In the genomic region with DNA sequence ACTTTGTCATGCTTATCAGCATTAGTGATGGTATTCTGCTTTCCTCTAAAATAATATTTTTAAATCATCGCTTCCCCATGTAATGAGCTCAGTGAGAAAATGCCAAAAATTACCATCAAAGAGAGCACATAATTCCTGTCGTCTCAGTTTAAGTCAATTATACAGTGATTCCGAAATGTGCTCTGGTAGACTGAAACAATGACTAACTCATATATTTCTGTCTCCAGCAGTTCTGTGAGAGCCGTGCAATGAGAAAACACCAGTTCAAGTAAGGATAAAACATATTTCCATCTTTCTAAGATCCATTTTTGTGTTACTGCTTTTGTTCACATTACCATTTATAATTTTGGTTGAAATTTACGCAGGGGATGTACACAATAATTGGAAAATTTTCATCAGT, we compare ENCODE assay signal across 28 mouse cellular contexts.
"Had no signal": no experiment of that assay in that cellular context is flagged by ENCODE, and none has a peak within 500 bp of the region (broad histone marks: within the 10 kb centered on the region; RNA-seq: fewer than 3 reads in every experiment).

No protein-coding gene starts in this region.

- H3K4me1 ChIP-seq: embryonic facial prominence, embryonic 10.5 days; embryonic facial prominence, embryonic 12.5 days; embryonic facial prominence, embryonic 13.5 days; embryonic facial prominence, embryonic 15.5 days; forebrain, embryonic 10.5 days; forebrain, embryonic 12.5 days; forebrain, embryonic 13.5 days; forebrain, embryonic 15.5 days; heart, embryonic 10.5 days had no signal

- DNase-seq: cerebellum, adult 9-10 months; cerebellum, adult 9-11 months; cerebellum, postnatal 10 days; cerebellum, postnatal 14 days; cerebellum, postnatal 25 days; cerebellum, postnatal 36 days; embryo, embryonic 11 days; forebrain, postnatal 0 days; gastrocnemius, adult 2 months; gastrocnemius, postnatal 10 days; gastrocnemius, postnatal 14 days; gastrocnemius, postnatal 25 days; gastrocnemius, postnatal 36 days; heart, adult 11 months; heart, adult 18-20 months; heart, adult 2 months had no signal

- H3K9me3 ChIP-seq: embryonic facial prominence, embryonic 10.5 days; embryonic facial prominence, embryonic 12.5 days; embryonic facial prominence, embryonic 13.5 days; embryonic facial prominence, embryonic 15.5 days; forebrain, embryonic 10.5 days; forebrain, embryonic 12.5 days; forebrain, embryonic 13.5 days; forebrain, embryonic 15.5 days; heart, embryonic 10.5 days had no signal

- H3K36me3 ChIP-seq: embryonic facial prominence, embryonic 10.5 days; embryonic facial prominence, embryonic 12.5 days; embryonic facial prominence, embryonic 13.5 days; embryonic facial prominence, embryonic 15.5 days; forebrain, embryonic 10.5 days; forebrain, embryonic 12.5 days; forebrain, embryonic 15.5 days; heart, embryonic 10.5 days had no signal

- H3K27ac ChIP-seq: embryonic facial prominence, embryonic 10.5 days; embryonic facial prominence, embryonic 12.5 days; embryonic facial prominence, embryonic 13.5 days; embryonic facial prominence, embryonic 15.5 days; forebrain, embryonic 10.5 days; forebrain, embryonic 12.5 days; forebrain, embryonic 13.5 days; forebrain, embryonic 15.5 days; gastrocnemius, adult 2 months; heart, adult 2 months; heart, embryonic 10.5 days had no signal

- ATAC-seq: forebrain, embryonic 13.5 days; forebrain, embryonic 14.5 days; forebrain, embryonic 15.5 days; forebrain, embryonic 16.5 days; forebrain, postnatal 0 days had no signal

- H3K4me3 ChIP-seq: embryonic facial prominence, embryonic 10.5 days; embryonic facial prominence, embryonic 12.5 days; embryonic facial prominence, embryonic 13.5 days; embryonic facial prominence, embryonic 15.5 days; erythroblast, embryonic 14.5 days; forebrain, embryonic 10.5 days; forebrain, embryonic 12.5 days; forebrain, embryonic 13.5 days; forebrain, embryonic 15.5 days; gastrocnemius, adult 2 months; heart, adult 2 months; heart, embryonic 10.5 days had no signal

- H3K27me3 ChIP-seq: embryonic facial prominence, embryonic 12.5 days; embryonic facial prominence, embryonic 13.5 days; embryonic facial prominence, embryonic 15.5 days; forebrain, embryonic 12.5 days; forebrain, embryonic 13.5 days; forebrain, embryonic 15.5 days had no signal
